Mouse (Mus musculus) G1E (cell line): ENCODE data around the gene Thsd4.

Experiments used
- CTCF ChIP-seq: IDR thresholded peaks from 2 replicates; pipeline ENCODE4 v1.5.1; 2012; ENCODE audit warnings: low read depth, low read length, inconsistent platforms, mixed read lengths
- GATA1 ChIP-seq: IDR thresholded peaks from 2 replicates; pipeline ENCODE4 v1.6.1; 2012; ENCODE audit warnings: borderline replicate concordance, low read length, inconsistent platforms, mixed read lengths
- GATA2 ChIP-seq: IDR thresholded peaks from 2 replicates; pipeline ENCODE4 v1.6.1; 2012; ENCODE audit warnings: low read depth, low read length, inconsistent platforms, borderline replicate concordance

GRCm38 (mm10) chr9:59969383-59969782 lies 552.5 kb downstream of the Thsd4 start:
- TF ChIP-seq CTCF = peak; percentile 76
- no peak for TF ChIP-seq GATA1
- TF ChIP-seq GATA2 = no peak
